In the genomic region with DNA sequence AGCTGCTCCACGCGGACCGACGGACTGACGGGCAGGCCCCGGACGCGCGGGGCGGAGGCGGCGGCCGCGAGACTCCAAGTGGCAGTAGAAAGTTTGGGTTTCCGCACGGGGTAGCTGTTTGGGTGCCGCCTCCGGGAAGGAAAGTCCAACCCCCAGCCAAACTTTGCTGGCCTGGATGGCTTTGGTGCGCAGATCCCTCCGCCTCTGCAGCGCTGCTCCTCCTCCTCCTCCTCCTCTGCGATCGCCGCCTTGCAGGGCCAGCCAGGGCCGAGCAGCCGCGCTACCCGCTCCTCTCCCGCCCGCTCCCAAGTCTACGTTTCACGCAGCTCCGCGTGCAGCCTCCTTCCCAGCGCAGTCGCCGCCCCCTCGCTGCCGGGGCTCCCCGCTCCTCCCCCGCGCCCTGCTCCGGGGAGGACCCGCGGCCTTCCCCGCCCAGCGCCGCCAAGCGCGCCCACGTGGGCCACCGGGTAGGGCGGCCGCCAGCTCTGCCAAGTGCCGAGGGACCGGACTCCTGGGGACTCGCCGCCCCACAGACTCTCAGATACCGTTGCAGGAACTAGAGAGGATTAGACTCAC, we compare ENCODE assay signal across 8 mouse cellular contexts. TPM values are rescaled to one million over a fixed set of nuclear protein-coding genes. Genes with fewer than 3 reads are reported as not detected.
DNase-seq lines count a peak whose midpoint lies in the region; ATAC-seq and TF ChIP-seq lines count a peak whose summit lies in the region.

A gene (minus strand): TSS at position 130 of the 576 bp plus-strand sequence.

- WGBS in forebrain, embryonic 14.5 days, result under 1% methylated on average over 36 of the region's 59 CpGs
- under 1% methylated on average over 59 of the region's 59 CpGs for WGBS in large intestine, adult 2 months
- WGBS in neural tube, embryonic 14.5 days, result under 1% methylated on average over 52 of the region's 59 CpGs

- H3K4me1 ChIP-seq in ES-E14 (ENCODE audit: control insufficient read depth in 2 of 2, insufficient read depth in 2 of 2, low read length in 2 of 2, poor library complexity in 1 of 2), result peaks cover 0 to 7% of the 10 kb centered on the region in 2 experiments; a peak in 1 of 4 replicates
- H3K4me1 ChIP-seq in forebrain, embryonic 14.5 days (ENCODE audit: control insufficient read depth, insufficient read depth, low read length), result peaks cover 24% of the 10 kb centered on the region
- H3K4me1 ChIP-seq in neural tube, embryonic 14.5 days (ENCODE audit: control insufficient read depth, insufficient read depth, low read length), result peaks cover 32% of the 10 kb centered on the region
- peaks cover 8% of the 10 kb centered on the region for H3K4me1 ChIP-seq in testis, adult 2 months (ENCODE audit: control insufficient read depth, insufficient read depth, low read length)

- H3K36me3 ChIP-seq in ES-E14 (ENCODE audit: control insufficient read depth, insufficient read depth, low read length, poor library complexity, severe bottlenecking), result peaks cover 2% of the 10 kb centered on the region; the same call in 1 of the 2 replicates
- no peaks in the 10 kb centered on the region for H3K36me3 ChIP-seq in forebrain, embryonic 14.5 days (ENCODE audit: control insufficient read depth, insufficient read depth, low read length)
- no peaks in the 10 kb centered on the region for H3K36me3 ChIP-seq in neural tube, embryonic 14.5 days (ENCODE audit: control insufficient read depth, insufficient read depth, low read length)
- no peaks in the 10 kb centered on the region for H3K36me3 ChIP-seq in testis, adult 2 months (ENCODE audit: control insufficient read depth, insufficient read depth, low read length)

- DNase-seq in ES-E14 (ENCODE audit: low read depth, low spot score), result peak; percentile 47
- peak; percentile 71 for DNase-seq in cerebellum, adult 11 months
- DNase-seq in forebrain, embryonic 14.5 days (ENCODE audit: low spot score), result peak; percentile 89
- DNase-seq in heart, postnatal 10 days, result peak; percentile 93 to 96
- DNase-seq in large intestine, adult 2 months (ENCODE audit: low read depth, low spot score), result no peak
- DNase-seq in lung, adult 18-20 months, result peak; percentile 96 to 97

- H3K9me3 ChIP-seq in ES-E14 (ENCODE audit: control insufficient read depth, insufficient read depth, low read depth, low read length), result no peaks in the 10 kb centered on the region
- no peaks in the 10 kb centered on the region for H3K9me3 ChIP-seq in forebrain, embryonic 14.5 days (replicated peaks; ENCODE audit: control insufficient read depth, low read length)
- H3K9me3 ChIP-seq in neural tube, embryonic 14.5 days (ENCODE audit: control insufficient read depth, low read length), result no peaks in the 10 kb centered on the region

- peak; percentile 88 for ATAC-seq in forebrain, embryonic 14.5 days
- ATAC-seq in neural tube, embryonic 14.5 days (ENCODE audit: low read depth), result peak; percentile 87

- intact Hi-C loops in heart, postnatal 10 days (cut with DNase I), result loop anchor here (5.0 to 10.0 kb wide), 4 partner anchors 84 to 623 kb away; no protein-coding TSS in a partner anchor

- TF ChIP-seq POLR2A in testis, adult 2 months (IDR thresholded peaks at IDR 0.05; ENCODE audit: control insufficient read depth, low read depth, low read length), result peak; percentile 36

- in situ Hi-C loops in ES-E14 (cut with MboI; ENCODE audit: low sequenced_read_pairs in 2 of 2, unreplicated experiment in 2 of 2), result no loop called here

- H3K27ac ChIP-seq in ES-E14 (ENCODE audit: insufficient read depth, low read depth, low read length, poor library complexity, severe bottlenecking), result no peak within 1 kb of the TSS
- peak within 1 kb of the TSS; percentile 87 for H3K27ac ChIP-seq in forebrain, embryonic 14.5 days (ENCODE audit: low read depth, low read length)
- H3K27ac ChIP-seq in neural tube, embryonic 14.5 days (ENCODE audit: low read depth, low read length), result peak within 1 kb of the TSS; percentile 78
- H3K27ac ChIP-seq in testis, adult 2 months (ENCODE audit: control insufficient read depth, insufficient read depth, low read depth, low read length), result peak within 1 kb of the TSS; percentile 68

- no peaks in the 10 kb centered on the region for H3K27me3 ChIP-seq in forebrain, embryonic 14.5 days (replicated peaks; ENCODE audit: control insufficient read depth, insufficient read depth, low read length)
- H3K27me3 ChIP-seq in neural tube, embryonic 14.5 days (ENCODE audit: control insufficient read depth, insufficient read depth, low read length), result no peaks in the 10 kb centered on the region
- no peaks in the 10 kb centered on the region for H3K27me3 ChIP-seq in testis, adult 2 months (ENCODE audit: control insufficient read depth, insufficient read depth, low read length)

- H3K4me3 ChIP-seq in ES-E14 (ENCODE audit: insufficient read depth in 1 of 2, low read depth in 1 of 2, low read length in 2 of 2, poor library complexity in 1 of 2, severe bottlenecking in 1 of 2), result peak within 1 kb of the TSS; percentile 74 to 75
- peak within 1 kb of the TSS; percentile 70 for H3K4me3 ChIP-seq in forebrain, embryonic 14.5 days (ENCODE audit: low read depth, low read length)
- peak within 1 kb of the TSS; percentile 74 for H3K4me3 ChIP-seq in neural tube, embryonic 14.5 days (ENCODE audit: low read depth, low read length)
- H3K4me3 ChIP-seq in testis, adult 2 months (ENCODE audit: control insufficient read depth, low read depth, low read length), result peak within 1 kb of the TSS; percentile 86

- peak within 1 kb of the TSS; percentile 99 for H3K4me2 ChIP-seq in forebrain, embryonic 14.5 days (ENCODE audit: low read length)
- H3K4me2 ChIP-seq in neural tube, embryonic 14.5 days (ENCODE audit: low read depth, low read length), result peak within 1 kb of the TSS; percentile 99

- H3K9ac ChIP-seq in ES-E14 (ENCODE audit: insufficient read depth, low read depth, low read length, poor library complexity, severe bottlenecking), result peak within 1 kb of the TSS; percentile 82
- H3K9ac ChIP-seq in forebrain, embryonic 14.5 days (ENCODE audit: low read length), result peak within 1 kb of the TSS; percentile 82
- peak within 1 kb of the TSS; percentile 70 for H3K9ac ChIP-seq in neural tube, embryonic 14.5 days (replicated peaks; ENCODE audit: low read depth, low read length)

- no peak for TF ChIP-seq CTCF in testis, adult 2 months (IDR thresholded peaks at IDR 0.05; ENCODE audit: control insufficient read depth, insufficient read depth, insufficient replicate concordance, low read depth, low read length)

TF ChIP-seq in ES-E14, 5 proteins besides CTCF, POLR2A, EP300 and RAD21:
- TF ChIP-seq ZC3H11A (IDR thresholded peaks at IDR 0.05; ENCODE audit: borderline replicate concordance, low read depth, low read length), result no peak
- TF ChIP-seq ZNF384 (IDR thresholded peaks at IDR 0.05; ENCODE audit: low read depth, low read length), result no peak
- TF ChIP-seq HCFC1 (IDR thresholded peaks at IDR 0.05; ENCODE audit: borderline replicate concordance, insufficient read depth, low read length), result 0 out of 2 replicates have a peak, but pooled peaks have one; percentile 21
- TF ChIP-seq CHD2 (IDR thresholded peaks at IDR 0.05; ENCODE audit: low read depth, low read length), result no peak
- no peak for TF ChIP-seq MAFK (IDR thresholded peaks at IDR 0.05; ENCODE audit: insufficient read depth, low read depth, low read length)

RNA-seq across cellular contexts. Expression of the gene that starts here (rescaled TPM):
- total RNA-seq in ES-E14 (2012; rRNA removed), result 11.6 and 15.2 TPM in 2 replicates
- polyA plus RNA-seq in forebrain, embryonic 14.5 days (2014; fragmentation: Nextera tagmentation; extraction: Ambion mirVana), result 5.1 and 5.4 TPM in 2 replicates
- total RNA-seq in heart, postnatal 10 days (2021), result 10 to 100 TPM; 17.0 to 22.6 TPM
- 16.2 and 24.6 TPM in 2 replicates for polyA plus RNA-seq in large intestine, adult 2 months (2012; rRNA removed)
- 6.4 and 9.3 TPM in 2 replicates for polyA plus RNA-seq in neural tube, embryonic 14.5 days (2014; fragmentation: Nextera tagmentation; extraction: Ambion mirVana)
- polyA plus RNA-seq in testis, adult 2 months (2012; rRNA removed), result 3.6 and 6.1 TPM in 2 replicates
